In the genomic region with DNA sequence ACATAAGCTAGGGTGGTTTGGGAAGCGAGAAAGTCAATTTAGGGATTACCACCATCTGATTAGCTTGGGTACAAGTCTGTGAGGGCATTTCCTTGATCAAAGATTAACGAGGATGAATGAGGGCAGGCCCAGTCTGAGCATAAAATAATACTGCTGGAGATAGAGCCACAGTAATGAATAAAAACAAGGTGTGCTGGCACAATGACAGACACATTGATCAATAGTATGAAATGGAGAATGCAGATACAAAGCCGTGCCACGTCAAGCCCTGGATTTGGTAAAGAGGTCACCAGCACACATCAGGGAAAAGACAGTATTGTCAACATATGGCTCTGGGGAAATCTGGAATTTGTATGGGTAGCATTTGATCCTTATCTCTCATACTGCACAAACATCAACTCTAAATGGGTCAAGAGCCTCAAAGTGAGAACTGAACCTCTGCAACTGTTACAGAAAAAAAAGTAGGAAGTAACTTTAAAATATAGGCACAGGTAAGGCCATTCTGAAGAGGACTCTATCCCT, we compare ENCODE assay signal across 21 mouse cellular contexts. TPM values are rescaled to one million over a fixed set of nuclear protein-coding genes. Genes with fewer than 3 reads are reported as not detected.
DNase-seq lines count a peak whose midpoint lies in the region; ATAC-seq and TF ChIP-seq lines count a peak whose summit lies in the region.
"Had no signal": no experiment of that assay in that cellular context is flagged by ENCODE, and none has a peak within 500 bp of the region (broad histone marks: within the 10 kb centered on the region; RNA-seq: fewer than 3 reads in every experiment).

No protein-coding gene starts in this region.

- peak; percentile 95 for ATAC-seq in liver, postnatal 0 days
- ATAC-seq in liver, embryonic 11.5 days (replicated peaks; ENCODE audit: low FRiP score): no peak
- ATAC-seq: forebrain, embryonic 13.5 days; forebrain, embryonic 15.5 days had no signal

- no peak overlapping the region for H3K4me3 ChIP-seq in liver, adult 2 months (ENCODE audit: insufficient read depth, low read depth, low read length)
- no peak overlapping the region for H3K4me3 ChIP-seq in liver, postnatal 0 days (ENCODE audit: low read depth, low read length)
- no peak overlapping the region for H3K4me3 ChIP-seq in liver, embryonic 11.5 days (ENCODE audit: low read depth, low read length)
- no peak overlapping the region for H3K4me3 ChIP-seq in thymus, adult 2 months (ENCODE audit: control insufficient read depth, insufficient read depth, low read length)
- H3K4me3 ChIP-seq: embryonic facial prominence, embryonic 13.5 days; embryonic facial prominence, embryonic 15.5 days; erythroblast, embryonic 14.5 days; forebrain, embryonic 13.5 days; forebrain, embryonic 15.5 days had no signal

- H3K9me3 ChIP-seq in liver, postnatal 0 days (ENCODE audit: low read length): 0 out of 2 replicates have a peak, but pooled peaks cover 2% of the 10 kb centered on the region
- no peaks in the 10 kb centered on the region for H3K9me3 ChIP-seq in liver, embryonic 11.5 days (ENCODE audit: control insufficient read depth, low read length)
- H3K9me3 ChIP-seq: embryonic facial prominence, embryonic 13.5 days; embryonic facial prominence, embryonic 15.5 days; forebrain, embryonic 13.5 days; forebrain, embryonic 15.5 days had no signal

- no peaks in the 10 kb centered on the region for H3K79me2 ChIP-seq in liver, adult 2 months (ENCODE audit: control insufficient read depth, insufficient read depth, low read length)

- TF ChIP-seq CTCF in liver, adult 2 months (IDR thresholded peaks at IDR 0.05; ENCODE audit: low read depth, low read length): no peak
- TF ChIP-seq CTCF in liver, postnatal 0 days (IDR thresholded peaks at IDR 0.05; ENCODE audit: low read depth): no peak
- TF ChIP-seq CTCF in thymus, adult 2 months (IDR thresholded peaks at IDR 0.05; ENCODE audit: borderline replicate concordance, control insufficient read depth, extremely low read depth, insufficient read depth, low read length, poor library complexity): no peak

- no peaks in the 10 kb centered on the region for H3K36me3 ChIP-seq in liver, adult 2 months (ENCODE audit: control insufficient read depth, insufficient read depth, low read length)
- H3K36me3 ChIP-seq in liver, postnatal 0 days (replicated peaks; ENCODE audit: insufficient read depth, low read length): no peaks in the 10 kb centered on the region
- no peaks in the 10 kb centered on the region for H3K36me3 ChIP-seq in liver, embryonic 11.5 days (ENCODE audit: control insufficient read depth, insufficient read depth, low read length)
- H3K36me3 ChIP-seq in thymus, adult 2 months (ENCODE audit: control insufficient read depth, insufficient read depth, low read length): no peaks in the 10 kb centered on the region
- H3K36me3 ChIP-seq: embryonic facial prominence, embryonic 13.5 days; embryonic facial prominence, embryonic 15.5 days; forebrain, embryonic 15.5 days had no signal

- 21% methylated on average over 4 of the region's 4 CpGs for whole genome bisulfite sequencing in liver, adult 2 months
- WGBS in liver, postnatal 0 days (ENCODE audit: insufficient replicate concordance): 60% methylated on average over 4 of the region's 4 CpGs
- WGBS in liver, embryonic 11.5 days: 64% methylated on average over 4 of the region's 4 CpGs
- 92% methylated on average over 4 of the region's 4 CpGs for WGBS in thymus, adult 2 months

- TF ChIP-seq EP300 in liver, postnatal 0 days (IDR thresholded peaks at IDR 0.05; ENCODE audit: low read depth): peak; percentile 65

- no peak overlapping the region for H3K9ac ChIP-seq in liver, adult 2 months (ENCODE audit: low read depth, low read length)
- no peak overlapping the region for H3K9ac ChIP-seq in liver, postnatal 0 days (replicated peaks)
- H3K9ac ChIP-seq in liver, embryonic 11.5 days (ENCODE audit: low read depth, low read length): no peak overlapping the region
- H3K9ac ChIP-seq: embryonic facial prominence, embryonic 13.5 days; embryonic facial prominence, embryonic 15.5 days; forebrain, embryonic 13.5 days; forebrain, embryonic 15.5 days had no signal

- H3K4me2 ChIP-seq in liver, postnatal 0 days (ENCODE audit: low read depth, low read length): no peak overlapping the region
- H3K4me2 ChIP-seq in liver, embryonic 11.5 days: no peak overlapping the region
- H3K4me2 ChIP-seq: embryonic facial prominence, embryonic 13.5 days; embryonic facial prominence, embryonic 15.5 days; forebrain, embryonic 13.5 days; forebrain, embryonic 15.5 days had no signal

- TF ChIP-seq POLR2A in liver, adult 2 months (IDR thresholded peaks at IDR 0.05; ENCODE audit: extremely low read depth, insufficient read depth, low read length): no peak
- no peak for TF ChIP-seq POLR2A in thymus, adult 2 months (IDR thresholded peaks at IDR 0.05; ENCODE audit: control insufficient read depth, extremely low read depth, insufficient read depth, low read length, poor library complexity)

- H3K27ac ChIP-seq in liver, adult 2 months (replicated peaks; ENCODE audit: insufficient read depth, low read depth, low read length): 0 out of 2 replicates have a peak overlapping the region, but pooled peaks have one; percentile 16
- peak overlapping the region; percentile 62; the same call in 1 of the 2 replicates for H3K27ac ChIP-seq in liver, postnatal 0 days (ENCODE audit: low read depth)
- H3K27ac ChIP-seq in liver, embryonic 11.5 days (ENCODE audit: low read depth, low read length): no peak overlapping the region
- H3K27ac ChIP-seq in thymus, adult 2 months (ENCODE audit: control insufficient read depth, insufficient read depth, low read length): no peak overlapping the region
- H3K27ac ChIP-seq: embryonic facial prominence, embryonic 13.5 days; embryonic facial prominence, embryonic 15.5 days; forebrain, embryonic 13.5 days; forebrain, embryonic 15.5 days had no signal

- peaks cover 2% of the 10 kb centered on the region; the same call in 1 of the 2 replicates for H3K4me1 ChIP-seq in liver, adult 2 months (ENCODE audit: control insufficient read depth, insufficient read depth, low read length)
- no peaks in the 10 kb centered on the region for H3K4me1 ChIP-seq in liver, postnatal 0 days (ENCODE audit: insufficient read depth)
- no peaks in the 10 kb centered on the region for H3K4me1 ChIP-seq in liver, embryonic 11.5 days (replicated peaks; ENCODE audit: control insufficient read depth, insufficient read depth, low read length)
- H3K4me1 ChIP-seq in thymus, adult 2 months (replicated peaks; ENCODE audit: control insufficient read depth, insufficient read depth, low read length): no peaks in the 10 kb centered on the region
- H3K4me1 ChIP-seq: embryonic facial prominence, embryonic 13.5 days; embryonic facial prominence, embryonic 15.5 days; forebrain, embryonic 13.5 days; forebrain, embryonic 15.5 days had no signal

- H3K27me3 ChIP-seq in liver, adult 2 months (ENCODE audit: control insufficient read depth, insufficient read depth, low read length): no peaks in the 10 kb centered on the region
- no peaks in the 10 kb centered on the region for H3K27me3 ChIP-seq in liver, postnatal 0 days (ENCODE audit: insufficient read depth, low read length)
- H3K27me3 ChIP-seq in liver, embryonic 11.5 days (replicated peaks; ENCODE audit: control insufficient read depth, insufficient read depth, low read length): no peaks in the 10 kb centered on the region
- no peaks in the 10 kb centered on the region for H3K27me3 ChIP-seq in thymus, adult 2 months (ENCODE audit: control insufficient read depth, insufficient read depth, low read length)
- H3K27me3 ChIP-seq: embryonic facial prominence, embryonic 13.5 days; embryonic facial prominence, embryonic 15.5 days; forebrain, embryonic 13.5 days; forebrain, embryonic 15.5 days had no signal

- peak; percentile 91 for DNase-seq in liver, adult 2 months (ENCODE audit: extremely low read depth, low read depth, low spot score)
- DNase-seq in liver: no peak
- no peak for DNase-seq in liver, postnatal 0 days
- no peak for DNase-seq in liver, embryonic 11.5 days (ENCODE audit: low spot score)
- peak; percentile 63 for DNase-seq in gonadal fat pad, adult 2 months (ENCODE audit: low read depth)
- DNase-seq in thymus, adult 2 months: no peak
- DNase-seq: adrenal gland, adult 2 months; adrenal gland, postnatal 10 days; adrenal gland, postnatal 25 days; cerebellum, adult 11 months; cerebellum, adult 18-20 months; cerebellum, adult 8-10 months; cerebellum, adult 9-11 months; cerebellum, postnatal 14 days; cerebellum, postnatal 36 days; embryo, embryonic 11 days had no signal

RNA-seq across cellular contexts. Expression of a gene that starts 22.6 kb away (rescaled TPM):
- 137 and 148 TPM in 2 replicates for total RNA-seq in liver, adult 2 months (2014; rRNA removed)
- 10.4 and 12.5 TPM in 2 replicates for polyA plus RNA-seq in liver, adult 2 months (2012; rRNA removed)
- 14.9 and 15.6 TPM in 2 replicates for polyA plus RNA-seq in liver, postnatal 0 days (2015; fragmentation: Nextera tagmentation; extraction: Ambion mirVana)
- 3.5 TPM in 2 replicates for polyA plus RNA-seq in liver, embryonic 11.5 days (2014; fragmentation: Nextera tagmentation; extraction: Ambion mirVana)
- 2.2 and 3.1 TPM in 2 replicates for polyA plus RNA-seq in gonadal fat pad, adult 2 months (2012; rRNA removed)
- polyA plus RNA-seq in thymus, adult 2 months (2012; rRNA removed): 3.5 and 4.7 TPM in 2 replicates
- polyA plus RNA-seq: erythroblast, embryonic 14.5 days had no signal

RNA-seq across cellular contexts. Expression of a gene that starts 22.9 kb away (rescaled TPM):
- 13.2 and 18.6 TPM in 2 replicates for total RNA-seq in liver, adult 2 months (2014; rRNA removed)
- 9.1 and 15.7 TPM in 2 replicates for polyA plus RNA-seq in liver, adult 2 months (2012; rRNA removed)
- 5.0 and 5.5 TPM in 2 replicates for polyA plus RNA-seq in liver, postnatal 0 days (2015; fragmentation: Nextera tagmentation; extraction: Ambion mirVana)
- 4.6 and 5.2 TPM in 2 replicates for polyA plus RNA-seq in liver, embryonic 11.5 days (2014; fragmentation: Nextera tagmentation; extraction: Ambion mirVana)
- 4.0 and 5.9 TPM in 2 replicates for polyA plus RNA-seq in gonadal fat pad, adult 2 months (2012; rRNA removed)
- 13.9 and 15.7 TPM in 2 replicates for polyA plus RNA-seq in thymus, adult 2 months (2012; rRNA removed)

Comparison
In these comparisons a context has a peak if more than half of its experiments do, and no peak if none do; other contexts are left out.
1. DNase-seq: peak in liver, adult 2 months (single experiment) and gonadal fat pad, adult 2 months (single experiment); none in liver (single experiment), liver, postnatal 0 days (single experiment), liver, embryonic 11.5 days (single experiment) and thymus, adult 2 months (single experiment).
2. H3K27ac ChIP-seq: peak in liver, adult 2 months (single experiment) and liver, postnatal 0 days (single experiment); none in liver, embryonic 11.5 days (single experiment) and thymus, adult 2 months (single experiment).